In the genomic region with DNA sequence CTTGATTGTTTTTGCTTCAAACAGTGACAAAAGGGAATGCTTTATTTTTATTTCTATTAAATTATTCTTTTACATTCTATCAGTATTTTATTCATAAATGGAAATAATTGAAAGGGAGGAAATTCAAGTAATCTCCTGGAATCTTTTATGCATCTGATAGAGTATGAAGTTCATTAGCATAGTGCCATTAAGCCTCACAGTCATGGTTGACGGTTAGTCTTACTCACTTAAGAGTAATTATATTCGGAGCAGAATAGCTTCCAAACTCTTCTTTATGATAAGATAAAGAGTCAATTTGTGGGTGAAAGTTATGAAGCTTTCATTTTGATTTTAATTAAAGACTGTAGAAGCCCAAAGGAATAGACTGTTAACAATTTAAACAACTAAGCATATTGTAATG, we compare ENCODE assay signal across 17 mouse cellular contexts.
"Had no signal": no experiment of that assay in that cellular context is flagged by ENCODE, and none has a peak within 500 bp of the region (broad histone marks: within the 10 kb centered on the region; RNA-seq: fewer than 3 reads in every experiment).

No protein-coding gene starts in this region.

- H3K9me3 ChIP-seq: lung, embryonic 15.5 days; midbrain, embryonic 13.5 days; midbrain, embryonic 15.5 days; neural tube, embryonic 12.5 days; stomach, embryonic 15.5 days had no signal

- H3K4me3 ChIP-seq: lung, embryonic 15.5 days; megakaryocyte, embryonic 14.5 days; midbrain, embryonic 13.5 days; midbrain, embryonic 15.5 days; neural tube, embryonic 12.5 days; stomach, embryonic 15.5 days had no signal

- DNase-seq: lung, adult 2 months; lung, postnatal 14 days; lung, postnatal 36 days; right cerebral cortex, postnatal 14 days; thymus, adult 2 months; thymus, postnatal 25 days; thymus, postnatal 4 days had no signal

- H3K27ac ChIP-seq: lung, embryonic 15.5 days; macrophage; midbrain, embryonic 13.5 days; midbrain, embryonic 15.5 days; neural tube, embryonic 12.5 days; stomach, embryonic 15.5 days; stomach, postnatal 0 days had no signal

- ATAC-seq: lung, postnatal 0 days; midbrain, embryonic 13.5 days; midbrain, embryonic 15.5 days had no signal

- H3K4me1 ChIP-seq: lung, embryonic 15.5 days; megakaryocyte, embryonic 14.5 days; midbrain, embryonic 13.5 days; midbrain, embryonic 15.5 days; neural tube, embryonic 12.5 days; stomach, embryonic 15.5 days had no signal

- H3K27me3 ChIP-seq: lung, embryonic 15.5 days; megakaryocyte, embryonic 14.5 days; midbrain, embryonic 13.5 days; midbrain, embryonic 15.5 days; neural tube, embryonic 12.5 days; stomach, embryonic 15.5 days had no signal

- H3K9ac ChIP-seq: lung, embryonic 15.5 days; midbrain, embryonic 13.5 days; midbrain, embryonic 15.5 days; neural tube, embryonic 12.5 days; stomach, embryonic 15.5 days had no signal

- H3K4me2 ChIP-seq: lung, embryonic 15.5 days; midbrain, embryonic 11.5 days; midbrain, embryonic 13.5 days; midbrain, embryonic 15.5 days; neural tube, embryonic 12.5 days; stomach, embryonic 15.5 days had no signal

- H3K36me3 ChIP-seq: lung, embryonic 15.5 days; midbrain, embryonic 13.5 days; midbrain, embryonic 15.5 days; neural tube, embryonic 12.5 days; stomach, embryonic 15.5 days had no signal
